Mouse (Mus musculus) kidney, adult 10 weeks (tissue): ENCODE measurements around the gene Scimp. TPM values are rescaled to one million over a fixed set of nuclear protein-coding genes. Genes with fewer than 3 reads are reported as not detected.

Source experiments
- polyA plus RNA-seq: library from polyadenylated mRNA; stranded (reverse); fragments of 350-450 nt; fragmentation: Illumina TruSeq; extraction: RNeasy Lipid Tissue Mini Kit (QIAGEN cat#74804); gene quantifications from one replicate; pipeline ENCODE4 v1.2.3, GENCODE M21; 2014; ENCODE audit warnings: low read depth, low replicate concordance

The Scimp gene
- 1.7 TPM for polyA plus RNA-seq

GRCm38 (mm10) chr11:70812365-70812764 is at the start of gene Scimp:
Gene Scimp, minus strand, starts transcription at chr11:70812586.

GRCm38 (mm10) chr11:70844559-70845456 is 32.4 kb upstream of the Scimp start, which contains the start of gene Rabep1:
Gene Rabep1, plus strand, starts transcription at chr11:70844778.

GRCm38 (mm10) chr11:70763936-70764808 is 48.2 kb downstream of the Scimp start, which contains the start of gene Zfp3:
Gene Zfp3, plus strand, starts transcription at chr11:70764209.

Other genes starting within 250 kb of the Scimp start
- 4.5 TPM for gene Mink1, start 249.7 kb downstream of the Scimp start, polyA plus RNA-seq
- gene 4930544D05Rik, start 196.7 kb downstream of the Scimp start, polyA plus RNA-seq, result not detected
- gene Chrne, start 193.4 kb downstream of the Scimp start, polyA plus RNA-seq, result not detected
- not detected for gene Gp1ba, start 173.5 kb downstream of the Scimp start, polyA plus RNA-seq
- gene Rnf167, start 165.4 kb downstream of the Scimp start, polyA plus RNA-seq, result 29.6 TPM
- 60.0 TPM for gene Slc25a11, start 165.1 kb downstream of the Scimp start, polyA plus RNA-seq
- gene Pfn1, start 157.9 kb downstream of the Scimp start, polyA plus RNA-seq, result 46.9 TPM
- gene Eno3, start 155.4 kb downstream of the Scimp start, polyA plus RNA-seq, result 1.1 TPM
- 30.8 TPM for gene Spag7, start 143.2 kb downstream of the Scimp start, polyA plus RNA-seq
- 0.69 TPM for gene Camta2, start 124.5 kb downstream of the Scimp start, polyA plus RNA-seq
- gene Inca1, start 112.4 kb downstream of the Scimp start, polyA plus RNA-seq, result 1.6 TPM
- 13.8 TPM for gene Kif1c, start 112.0 kb downstream of the Scimp start, polyA plus RNA-seq
- gene Zfp3, start 48.4 kb downstream of the Scimp start, polyA plus RNA-seq, result 3.5 TPM
- 60.4 TPM for gene Rabep1, start 32.2 kb upstream of the Scimp start, polyA plus RNA-seq
- 112 TPM for gene Nup88, start 157.4 kb upstream of the Scimp start, polyA plus RNA-seq
- gene Rpain, start 157.6 kb upstream of the Scimp start, polyA plus RNA-seq, result 10.7 TPM
- 218 TPM for gene C1qbp, start 170.4 kb upstream of the Scimp start, polyA plus RNA-seq
- 10.2 TPM for gene Dhx33, start 191.9 kb upstream of the Scimp start, polyA plus RNA-seq
- 32.6 TPM for gene Mis12, start 207.0 kb upstream of the Scimp start, polyA plus RNA-seq
- gene Derl2, start 207.3 kb upstream of the Scimp start, polyA plus RNA-seq, result 78.4 TPM
- not detected for gene 6330403K07Rik, start 220.9 kb upstream of the Scimp start, polyA plus RNA-seq